Mouse (Mus musculus): ENCODE measurements at regions not wholly inside any gene's neighbourhood (a gene's known extent, or its start where the extent isn't known, plus 50 kb on each side); places are given as distances from the start of the nearest gene placed in this dataset.
"Not testable (repeated sequence)": the region's sequence is repeated elsewhere in the genome, so short reads cannot be mapped to it uniquely, and the experiment has no call there.

DNA sequence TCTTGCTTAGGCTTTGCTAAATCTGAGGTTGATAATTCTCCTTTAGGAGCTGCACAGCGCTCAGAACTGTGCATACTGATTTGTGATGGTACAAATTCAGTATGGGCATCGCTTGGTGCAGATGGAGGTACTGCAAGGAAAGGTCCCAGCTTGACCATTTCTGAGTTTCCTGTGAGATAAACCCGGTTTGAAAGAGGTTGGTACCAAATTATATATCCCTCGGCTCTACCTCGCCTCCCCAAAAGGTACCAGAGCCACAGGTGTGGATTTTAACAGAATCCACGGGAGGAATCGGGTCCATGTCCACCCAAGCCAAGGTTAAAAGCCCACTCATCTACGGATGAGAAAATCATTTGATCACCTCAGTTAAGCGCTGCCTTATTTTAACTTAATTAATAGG, 172.5 kb upstream of the Zfp808 start:
- TF ChIP-seq GATA1, TAL1 (IDR thresholded peaks at IDR 0.05; ENCODE audit: low read length): not testable (repeated sequence)
